Mouse (Mus musculus): ENCODE data around the gene Cpb2. TPM values are rescaled to one million over a fixed set of nuclear protein-coding genes. Genes with fewer than 3 reads are reported as not detected.

The Cpb2 gene
- polyA plus RNA-seq (2017; shearing (Covaris generic)), result not detected

GRCm38 (mm10) chr14:75242087-75242486 lies at the start of gene Cpb2:
TSS of gene Cpb2 (plus strand) at chr14:75242287.

GRCm38 (mm10) chr14:75284193-75284915 lies 42.3 kb downstream of the Cpb2 start, which contains the start of gene Zc3h13:
TSS of gene Zc3h13 (plus strand) at chr14:75284373.

Other genes starting within 250 kb of the Cpb2 start
- gene Rubcnl, start 226.3 kb upstream of the Cpb2 start, polyA plus RNA-seq (2017; shearing (Covaris generic)), result 0.32 TPM
- gene Lrrc63, start 111.4 kb upstream of the Cpb2 start, polyA plus RNA-seq (2017; shearing (Covaris generic)), result not detected
- 933 TPM for gene Lcp1, start 111.2 kb upstream of the Cpb2 start, polyA plus RNA-seq (2017; shearing (Covaris generic))
- 43.5 TPM for gene Zc3h13, start 42.1 kb downstream of the Cpb2 start, polyA plus RNA-seq (2017; shearing (Covaris generic))
- 2.1 TPM for gene Siah3, start 213.7 kb downstream of the Cpb2 start, polyA plus RNA-seq (2017; shearing (Covaris generic))

Data from effector memory CD4-positive, alpha-beta T cell, adult 5 months (primary cell).